Mouse (Mus musculus) lung, postnatal 0 days (tissue): ENCODE measurements at regions not wholly inside any gene's neighbourhood (a gene's known extent, or its start where the extent isn't known, plus 50 kb on each side); places are given as distances from the start of the nearest gene placed in this dataset.

Experiments
- CTCF ChIP-seq: IDR thresholded peaks from 2 replicates; pipeline ENCODE4 v1.5.1; 2016; ENCODE audit warnings: antibody characterized with exemption, mild to moderate bottlenecking
- EP300 ChIP-seq: IDR thresholded peaks from 2 replicates; pipeline ENCODE4 v1.6.1; 2016; ENCODE audit warnings: antibody characterized with exemption, mild to moderate bottlenecking, control low read depth

DNA sequence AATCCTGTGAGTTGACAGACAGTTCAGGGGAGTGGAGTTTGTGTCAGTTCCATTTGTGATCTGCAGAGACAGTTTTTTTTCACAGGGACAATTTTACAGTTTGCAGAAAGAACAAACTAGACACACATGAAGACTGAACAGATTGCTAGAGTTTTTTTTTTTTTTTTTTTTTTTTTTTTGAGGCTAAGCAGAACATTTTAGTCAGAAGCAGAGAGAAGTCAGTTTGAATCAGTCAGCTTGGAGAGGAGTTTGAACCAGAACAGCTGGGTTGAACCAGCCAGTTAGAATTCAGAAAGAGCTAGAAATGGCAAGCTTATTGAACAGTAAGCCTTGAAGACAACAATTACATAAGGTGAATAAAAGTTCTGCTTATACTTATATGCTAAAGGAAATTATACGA lies 557.2 kb upstream of the Gm5415 start:
- TF ChIP-seq CTCF: no peak
- no peak for TF ChIP-seq EP300
